19 mouse cellular contexts compared by ENCODE assay signal in genomic region chr7:104404460-104404950, GRCm38 (mm10). TPM values are rescaled to one million over a fixed set of nuclear protein-coding genes. Genes with fewer than 3 reads are reported as not detected.
A peak's percentile ranks its signal among the peaks of the same experiment; 100 is the strongest.
DNase-seq lines count a peak whose midpoint lies in the region.
"Had no signal": no experiment of that assay in that cellular context is flagged by ENCODE, and none has a peak within 500 bp of the region (broad histone marks: within the 10 kb centered on the region; RNA-seq: fewer than 3 reads in every experiment).

No protein-coding gene starts in this region.

- DNase-seq in B cell, adult 2 months, result peak; percentile 6 to 8
- peak; percentile 13 for DNase-seq in CD4-positive, CD25-positive, alpha-beta regulatory T cell, adult 2 months (ENCODE audit: low read depth, low spot score)
- peak; percentile 47 for DNase-seq in induced T-regulatory cell, adult 2 months (ENCODE audit: low read depth)
- no peak for DNase-seq in heart, adult 8-10 months (ENCODE audit: low spot score)
- no peak for DNase-seq in heart, adult 11 months
- DNase-seq in embryo, embryonic 9.5 days (ENCODE audit: extremely low spot score), result no peak
- DNase-seq: adrenal gland, adult 8-10 months; adrenal gland, postnatal 25 days; cerebellum, adult 18-20 months; cerebellum, adult 9-10 months; cerebellum, postnatal 14 days; forebrain, postnatal 0 days; gastrocnemius, adult 2 months; gastrocnemius, postnatal 14 days; heart, adult 18-20 months; heart, postnatal 14 days; heart, postnatal 4 days had no signal

RNA-seq across cellular contexts. Expression of gene Trim30c, which starts 3.9 kb away (rescaled TPM):
- total RNA-seq in heart, adult 8-10 months (2022), result under 1 TPM in 1 of 4 experiments, not detected in 3; 0.34 TPM
- total RNA-seq: adrenal gland, postnatal 25 days; ES-E14; forebrain, postnatal 0 days; heart, postnatal 4 days; hindbrain, postnatal 0 days had no signal

RNA-seq across cellular contexts. Expression of gene Trim30b, which starts 34.8 kb away (rescaled TPM):
- under 1 TPM in 1 of 4 experiments, not detected in 3; 0.23 TPM for total RNA-seq in heart, adult 8-10 months (2022)
- total RNA-seq: ES-E14; gastrocnemius, adult 2 months; gastrocnemius, postnatal 14 days; heart, postnatal 14 days had no signal

RNA-seq across cellular contexts. Expression of gene Trim12c, which starts 51.3 kb away (rescaled TPM):
- 1 to 10 TPM; 3.6 to 5.8 (median 5.0) TPM for total RNA-seq in heart, adult 8-10 months (2022)

Comparison
In these comparisons a context has a peak if more than half of its experiments do, and no peak if none do; other contexts are left out.
1. DNase-seq: peak in B cell, adult 2 months (2 of 2), CD4-positive, CD25-positive, alpha-beta regulatory T cell, adult 2 months (single experiment) and induced T-regulatory cell, adult 2 months (single experiment); none in heart, adult 8-10 months (single experiment), heart, adult 11 months (single experiment) and embryo, embryonic 9.5 days (single experiment).